Mouse (Mus musculus): ENCODE measurements at regions not wholly inside any gene's neighbourhood (a gene's known extent, or its start where the extent isn't known, plus 50 kb on each side); places are given as distances from the start of the nearest gene placed in this dataset.

DNA sequence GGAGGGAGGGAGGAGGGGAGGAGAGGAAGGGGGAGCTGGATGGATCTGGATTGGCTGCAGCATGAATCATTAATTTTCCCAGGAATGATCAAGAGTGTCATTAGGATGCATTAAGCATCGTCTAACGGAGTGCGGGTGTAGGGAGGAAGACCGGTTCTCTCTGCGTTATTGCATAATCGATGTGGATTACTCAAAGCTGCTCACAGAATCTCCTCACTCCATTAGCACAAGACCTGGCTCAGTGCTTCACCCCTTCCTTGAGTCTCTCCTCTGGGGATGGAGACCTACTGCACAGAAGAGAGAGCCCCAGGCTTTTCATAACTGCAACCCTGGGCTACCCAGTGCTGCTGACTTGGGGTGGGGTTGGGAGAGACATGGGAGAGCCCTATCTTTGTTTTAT, 300.7 kb downstream of the Gm45692 start:
- Histone ChIP-seq H3K9ac (ENCODE audit: low read length) (no peak overlapping the region), H3K4me3 (ENCODE audit: low read depth, low read length) (no peak overlapping the region), H3K4me2 (replicated peaks; ENCODE audit: low read depth) (no peak overlapping the region), H3K36me3 (ENCODE audit: control insufficient read depth, insufficient read depth, low read length) (no peaks in the 10 kb centered on the region), H3K27me3 (ENCODE audit: control insufficient read depth, insufficient read depth, low read length) (no peaks in the 10 kb centered on the region), H3K4me1 (replicated peaks; ENCODE audit: control insufficient read depth, insufficient read depth) (no peaks in the 10 kb centered on the region), H3K27ac (replicated peaks) (no peak overlapping the region), H3K9me3 (ENCODE audit: control insufficient read depth, low read length) (no peaks in the 10 kb centered on the region)
- WGBS: 49% methylated on average over 6 of the region's 6 CpGs
- TF ChIP-seq EP300 (optimal IDR thresholded peaks at IDR 0.05) (no peak), CTCF (IDR thresholded peaks at IDR 0.05; ENCODE audit: low read depth) (no peak)
- DNase-seq (ENCODE audit: low spot score): no peak
- no peak for ATAC-seq (ENCODE audit: low FRiP score, low TSS enrichment)

GRCm38 (mm10) chr8:26420536-26420935, 301.2 kb downstream of the Gm45692 start:
- no peak overlapping the region for H3K9ac ChIP-seq (ENCODE audit: low read length)
- DNase-seq (ENCODE audit: low spot score): no peak
- no peak overlapping the region for H3K27ac ChIP-seq (replicated peaks)
- no peaks in the 10 kb centered on the region for H3K9me3 ChIP-seq (ENCODE audit: control insufficient read depth, low read length)
- no peaks in the 10 kb centered on the region for H3K27me3 ChIP-seq (ENCODE audit: control insufficient read depth, insufficient read depth, low read length)
- H3K4me1 ChIP-seq (replicated peaks; ENCODE audit: control insufficient read depth, insufficient read depth): no peaks in the 10 kb centered on the region
- 73% methylated on average over 10 of the region's 10 CpGs for WGBS
- no peak for TF ChIP-seq EP300 (optimal IDR thresholded peaks at IDR 0.05)
- no peak for TF ChIP-seq CTCF (IDR thresholded peaks at IDR 0.05; ENCODE audit: low read depth)
- no peak overlapping the region for H3K4me3 ChIP-seq (ENCODE audit: low read depth, low read length)
- H3K4me2 ChIP-seq (replicated peaks; ENCODE audit: low read depth): no peak overlapping the region
- ATAC-seq (ENCODE audit: low FRiP score, low TSS enrichment): no peak
- no peaks in the 10 kb centered on the region for H3K36me3 ChIP-seq (ENCODE audit: control insufficient read depth, insufficient read depth, low read length)

- Histone ChIP-seq H3K4me2 (replicated peaks; ENCODE audit: low read depth) (no peak overlapping the region), H3K36me3 (ENCODE audit: control insufficient read depth, insufficient read depth, low read length) (no peaks in the 10 kb centered on the region), H3K9ac (ENCODE audit: low read length) (no peak overlapping the region), H3K4me3 (ENCODE audit: low read depth, low read length) (no peak overlapping the region), H3K27ac (replicated peaks) (no peak overlapping the region), H3K4me1 (replicated peaks; ENCODE audit: control insufficient read depth, insufficient read depth) (no peaks in the 10 kb centered on the region), H3K9me3 (ENCODE audit: control insufficient read depth, low read length) (no peaks in the 10 kb centered on the region), H3K27me3 (ENCODE audit: control insufficient read depth, insufficient read depth, low read length) (no peaks in the 10 kb centered on the region)
- no peak for DNase-seq (ENCODE audit: low spot score)
- TF ChIP-seq EP300 (optimal IDR thresholded peaks at IDR 0.05): no peak
- TF ChIP-seq CTCF (IDR thresholded peaks at IDR 0.05; ENCODE audit: low read depth): no peak
- 89% methylated on average over 7 of the region's 7 CpGs for WGBS
- no peak for ATAC-seq (ENCODE audit: low FRiP score, low TSS enrichment)
These were observed 308.0 kb downstream of the Gm45692 start for GRCm38 (mm10) chr8:26427311-26427710.

DNA sequence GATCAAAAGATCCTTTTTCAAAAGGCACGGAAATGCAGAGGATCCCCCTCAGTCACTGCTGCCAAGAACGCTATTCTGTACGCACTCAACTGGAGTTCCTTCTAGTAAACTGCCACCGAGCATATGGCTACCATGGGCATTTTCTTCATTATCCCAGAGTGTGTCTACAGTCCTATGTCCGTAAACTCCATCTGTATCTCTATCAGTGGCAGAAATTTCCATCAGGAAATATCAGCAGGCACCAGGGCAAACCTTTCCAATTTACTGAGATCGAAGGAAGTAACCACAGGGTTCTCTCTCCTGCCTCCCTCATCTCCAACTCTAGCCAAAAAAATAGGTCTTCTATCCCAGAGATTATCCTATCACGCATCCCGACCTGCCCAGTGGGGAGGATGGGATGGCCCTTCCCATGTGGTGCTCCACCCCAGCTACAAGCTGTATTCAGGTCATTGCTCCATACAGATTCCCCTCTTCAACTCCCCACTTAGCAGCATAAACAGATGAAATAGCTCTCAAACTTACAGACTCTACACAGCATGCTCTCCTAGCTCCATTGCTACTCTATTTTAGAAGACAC, 310.5 kb downstream of the Gm45692 start:
- Histone ChIP-seq H3K36me3 (ENCODE audit: control insufficient read depth, insufficient read depth, low read length) (no peaks in the 10 kb centered on the region), H3K4me1 (replicated peaks; ENCODE audit: control insufficient read depth, insufficient read depth) (no peaks in the 10 kb centered on the region), H3K4me3 (ENCODE audit: low read depth, low read length) (no peak overlapping the region), H3K9me3 (ENCODE audit: control insufficient read depth, low read length) (no peaks in the 10 kb centered on the region), H3K27ac (replicated peaks) (no peak overlapping the region), H3K9ac (ENCODE audit: low read length) (no peak overlapping the region), H3K27me3 (ENCODE audit: control insufficient read depth, insufficient read depth, low read length) (no peaks in the 10 kb centered on the region), H3K4me2 (replicated peaks; ENCODE audit: low read depth) (no peak overlapping the region)
- no peak for TF ChIP-seq CTCF (IDR thresholded peaks at IDR 0.05; ENCODE audit: low read depth)
- TF ChIP-seq EP300 (optimal IDR thresholded peaks at IDR 0.05): no peak
- no peak for ATAC-seq (ENCODE audit: low FRiP score, low TSS enrichment)
- WGBS: 76% methylated on average over 8 of the region's 8 CpGs
- no peak for DNase-seq (ENCODE audit: low spot score)

GRCm38 (mm10) chr8:26432161-26432919, 313.0 kb downstream of the Gm45692 start:
- H3K9me3 ChIP-seq (ENCODE audit: control insufficient read depth, low read length): no peaks in the 10 kb centered on the region
- H3K9ac ChIP-seq (ENCODE audit: low read length): no peak overlapping the region
- TF ChIP-seq EP300 (optimal IDR thresholded peaks at IDR 0.05): no peak
- no peak for TF ChIP-seq CTCF (IDR thresholded peaks at IDR 0.05; ENCODE audit: low read depth)
- H3K4me3 ChIP-seq (ENCODE audit: low read depth, low read length): no peak overlapping the region
- 75% methylated on average over 14 of the region's 14 CpGs for WGBS
- H3K4me1 ChIP-seq (replicated peaks; ENCODE audit: control insufficient read depth, insufficient read depth): no peaks in the 10 kb centered on the region
- H3K4me2 ChIP-seq (replicated peaks; ENCODE audit: low read depth): no peak overlapping the region
- ATAC-seq (ENCODE audit: low FRiP score, low TSS enrichment) (no peak), DNase-seq (ENCODE audit: low spot score) (no peak)
- H3K27me3 ChIP-seq (ENCODE audit: control insufficient read depth, insufficient read depth, low read length): no peaks in the 10 kb centered on the region
- H3K36me3 ChIP-seq (ENCODE audit: control insufficient read depth, insufficient read depth, low read length): no peaks in the 10 kb centered on the region
- H3K27ac ChIP-seq (replicated peaks): no peak overlapping the region

DNA sequence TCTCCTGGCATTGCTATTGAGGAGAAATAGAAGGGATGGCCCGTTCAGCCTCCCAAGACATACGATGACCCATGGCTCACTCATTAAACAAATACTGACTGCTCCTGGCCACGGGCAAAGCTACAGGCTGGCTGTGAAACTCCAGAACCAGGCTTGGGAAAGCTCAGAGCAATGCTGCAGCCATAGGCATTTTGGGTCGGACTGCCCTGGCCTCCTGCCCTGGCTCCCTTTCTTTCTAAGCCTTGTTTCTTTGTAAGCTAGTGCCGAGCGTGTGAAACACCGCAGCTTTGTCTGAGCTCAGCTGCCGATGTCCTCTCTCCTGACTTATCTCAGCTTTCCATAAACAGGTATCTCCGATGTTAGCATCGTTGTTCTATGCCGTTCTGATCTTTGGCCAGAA, 316.9 kb downstream of the Gm45692 start:
- Histone ChIP-seq H3K36me3 (ENCODE audit: control insufficient read depth, insufficient read depth, low read length) (no peaks in the 10 kb centered on the region), H3K27ac (replicated peaks) (no peak overlapping the region), H3K4me3 (ENCODE audit: low read depth, low read length) (no peak overlapping the region), H3K9ac (ENCODE audit: low read length) (no peak overlapping the region), H3K4me2 (replicated peaks; ENCODE audit: low read depth) (no peak overlapping the region), H3K27me3 (ENCODE audit: control insufficient read depth, insufficient read depth, low read length) (no peaks in the 10 kb centered on the region), H3K4me1 (replicated peaks; ENCODE audit: control insufficient read depth, insufficient read depth) (no peaks in the 10 kb centered on the region), H3K9me3 (ENCODE audit: control insufficient read depth, low read length) (no peaks in the 10 kb centered on the region)
- 73% methylated on average over 11 of the region's 11 CpGs for WGBS
- DNase-seq (ENCODE audit: low spot score) (no peak), ATAC-seq (ENCODE audit: low FRiP score, low TSS enrichment) (no peak)
- TF ChIP-seq EP300 (optimal IDR thresholded peaks at IDR 0.05): no peak
- TF ChIP-seq CTCF (IDR thresholded peaks at IDR 0.05; ENCODE audit: low read depth): no peak
